Mouse (Mus musculus): ENCODE measurements around the gene Aldh4a1.

DNA sequence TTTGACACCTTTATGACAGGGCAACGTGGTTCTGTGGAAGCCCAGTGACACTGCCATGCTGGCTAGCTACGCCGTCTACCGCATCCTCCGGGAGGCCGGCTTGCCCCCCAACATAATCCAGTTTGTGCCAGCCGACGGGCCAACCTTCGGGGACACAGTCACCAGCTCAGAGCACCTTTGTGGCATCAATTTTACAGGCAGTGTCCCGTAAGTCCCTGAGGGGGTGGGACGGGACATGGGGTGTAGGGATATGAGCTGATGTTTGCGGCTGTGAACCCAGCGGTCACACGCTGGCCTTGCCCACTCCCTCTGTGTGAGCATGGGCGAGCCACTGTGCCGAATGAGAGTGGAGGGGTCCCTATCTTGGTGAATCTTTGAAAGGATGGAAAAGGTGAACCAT, 15.7 kb downstream of the Aldh4a1 start:
- TF ChIP-seq POLR2A (IDR thresholded peaks at IDR 0.05; ENCODE audit: control insufficient read depth, low read depth, low read length) = no peak
- TF ChIP-seq CTCF (IDR thresholded peaks at IDR 0.05; ENCODE audit: control insufficient read depth, insufficient read depth, insufficient replicate concordance, low read depth, low read length) = no peak

Measured in testis, adult 2 months (tissue).